Mouse (Mus musculus) kidney, postnatal 14 days (tissue): ENCODE data around the gene Myo1h.
A peak's percentile ranks its signal among the peaks of the same experiment; 100 is the strongest.

ENCODE experiments used
- DNase-seq: peaks from one replicate; pipeline ENCODE4 v3.0.0; 2022; ENCODE audit warnings: mixed read lengths

Gene Myo1h

GRCm38 (mm10) chr5:114407269-114407668 lies 118.3 kb downstream of the Myo1h start:
- DNase-seq = no peak

GRCm38 (mm10) chr5:114407810-114408209 lies 118.8 kb downstream of the Myo1h start:
- DNase-seq = peak; percentile 18

GRCm38 (mm10) chr5:114408846-114409245 lies 119.9 kb downstream of the Myo1h start:
- DNase-seq = no peak

GRCm38 (mm10) chr5:114410429-114410828 lies 121.5 kb downstream of the Myo1h start:
- no peak for DNase-seq

GRCm38 (mm10) chr5:114412361-114412998 lies 123.5 kb downstream of the Myo1h start:
- DNase-seq = no peak

GRCm38 (mm10) chr5:114413067-114413735 lies 124.2 kb downstream of the Myo1h start:
- DNase-seq = peak; percentile 56
